Mouse (Mus musculus) layer of hippocampus, postnatal 25 days (tissue): ENCODE data around the gene AI837181. TPM values are rescaled to one million over a fixed set of nuclear protein-coding genes. Genes with fewer than 3 reads are reported as not detected.
A peak's percentile ranks its signal among the peaks of the same experiment; 100 is the strongest.

Source experiments
- DNase-seq, 2 experiments: peaks; one replicate each; pipeline ENCODE4 v3.0.0; 2022; ENCODE audit warnings: mixed read lengths in 2 of 2, low spot score in 1 of 2; ENCODE audit errors: extremely low spot score in 1 of 2
- total RNA-seq, 2 experiments: library from RNA; stranded (reverse); gene quantifications; 2 replicates each; pipeline ENCODE4 v1.2.3; 2021

The AI837181 gene
- total RNA-seq, 2 experiments from 2014 or later: 68.2 to 71.1 TPM

DNA sequence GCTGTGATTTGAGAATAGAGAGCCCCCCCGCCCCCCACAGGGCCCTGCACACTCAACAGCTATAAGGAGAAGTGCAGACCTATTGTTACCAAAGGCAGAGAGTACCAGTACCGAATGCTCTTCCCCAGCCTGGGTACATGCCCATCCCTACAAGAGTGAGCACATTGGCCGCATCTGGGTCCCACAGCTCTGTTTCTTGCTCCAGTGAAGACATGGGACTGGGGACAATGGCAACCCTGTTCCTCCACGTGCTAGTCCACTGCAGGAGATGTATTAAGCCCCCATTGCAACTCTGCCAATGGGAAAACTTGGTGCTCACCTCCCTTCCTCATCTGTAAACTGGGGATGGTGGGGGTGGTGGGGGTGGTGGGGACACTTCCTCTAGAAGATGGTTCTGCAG is 11.1 kb upstream of the AI837181 start:
- no peak for DNase-seq

DNA sequence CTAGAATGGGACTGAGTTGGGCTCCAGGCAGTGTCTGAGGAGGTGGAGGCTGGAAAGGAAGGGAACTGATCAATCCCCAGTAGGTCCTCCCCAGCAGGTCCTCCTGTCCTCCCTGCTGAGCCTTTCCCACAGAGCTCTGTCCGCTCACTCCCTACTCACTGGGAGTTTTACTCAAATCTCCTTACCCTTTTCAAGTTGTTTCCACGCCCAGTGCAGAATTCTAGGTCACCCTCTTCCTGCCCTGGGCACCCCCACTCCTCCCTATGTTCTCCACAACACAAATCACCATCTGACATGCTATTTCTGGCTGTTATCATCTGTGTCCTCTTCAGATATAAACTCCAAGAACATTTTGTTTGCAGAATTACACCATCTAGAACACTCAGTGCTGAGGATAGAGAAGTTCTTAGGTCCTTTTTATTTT is 10.4 kb upstream of the AI837181 start:
- DNase-seq: no peak

DNA sequence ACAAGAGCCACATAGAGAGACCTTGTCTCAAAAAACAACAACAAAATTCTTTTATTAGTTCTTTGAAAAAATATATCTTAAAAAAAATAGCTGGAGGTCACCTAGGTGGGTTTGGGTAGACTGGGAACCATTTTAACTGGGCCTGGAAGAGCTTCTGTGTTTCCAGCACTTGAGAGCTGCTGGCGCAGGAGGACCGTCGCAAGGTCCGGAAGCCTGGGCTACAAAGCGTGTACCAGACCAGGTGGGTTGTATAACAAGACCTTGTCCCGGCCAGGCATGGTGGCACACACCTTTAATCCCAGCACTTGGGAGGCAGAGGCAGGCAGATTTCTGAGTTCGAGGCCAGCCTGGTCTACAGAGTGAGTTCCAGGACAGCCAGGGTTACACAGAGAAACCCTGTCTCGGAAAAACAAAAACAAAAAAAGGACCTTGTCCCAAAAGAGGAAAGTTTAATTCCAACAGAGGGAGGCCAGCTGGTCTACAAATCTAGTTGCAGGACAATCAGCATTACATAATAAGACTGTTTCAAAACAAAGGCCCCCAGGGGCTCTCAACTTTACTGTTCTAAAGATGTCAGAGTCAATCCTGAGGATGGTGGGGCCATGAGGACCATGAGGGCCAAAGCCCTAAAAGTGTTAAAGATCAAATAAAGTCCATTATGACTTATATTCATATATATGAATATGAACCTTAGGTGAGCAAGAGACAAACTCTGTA is 6.0 kb upstream of the AI837181 start:
- DNase-seq: no peak

DNA sequence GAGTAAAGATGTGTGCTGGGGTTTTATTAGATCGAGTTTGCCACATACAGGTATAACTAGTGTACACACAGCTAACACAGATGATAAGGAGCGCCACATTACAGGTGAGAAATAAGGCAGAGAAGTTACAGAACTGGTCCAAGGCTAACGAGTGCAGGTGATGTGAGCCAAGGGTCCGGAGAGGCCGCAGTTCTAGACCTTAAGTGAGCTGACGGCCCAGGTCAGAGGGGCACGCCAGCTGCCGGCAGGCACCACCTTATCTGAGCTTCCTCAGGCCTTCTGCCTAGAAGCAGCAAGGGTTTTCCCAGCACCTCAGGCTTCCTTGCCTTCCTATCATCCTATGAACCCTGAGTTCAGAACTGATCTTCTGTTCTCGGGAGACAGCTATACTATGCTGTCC is 5.3 kb upstream of the AI837181 start:
- DNase-seq: no peak

DNA sequence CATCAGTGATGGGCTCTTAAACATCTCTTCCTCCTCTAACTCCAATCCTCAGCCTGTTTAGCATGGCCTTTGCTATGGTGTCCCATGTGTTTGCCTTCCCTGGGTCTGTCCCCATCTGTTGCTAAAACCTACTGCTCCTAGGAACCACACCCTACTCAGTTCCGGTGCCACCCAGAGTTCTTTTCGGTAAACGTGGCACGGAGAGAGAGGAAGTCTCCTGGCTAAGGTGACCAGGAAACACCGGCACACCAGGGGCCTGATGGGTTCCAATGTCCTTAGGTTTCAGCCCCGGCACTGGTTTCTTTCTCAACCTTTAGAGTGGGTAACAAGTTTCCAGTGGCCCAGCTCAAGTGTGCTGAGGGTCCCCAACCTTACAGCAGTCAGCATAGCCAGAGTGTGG is 4.4 kb upstream of the AI837181 start:
- no peak for DNase-seq

DNA sequence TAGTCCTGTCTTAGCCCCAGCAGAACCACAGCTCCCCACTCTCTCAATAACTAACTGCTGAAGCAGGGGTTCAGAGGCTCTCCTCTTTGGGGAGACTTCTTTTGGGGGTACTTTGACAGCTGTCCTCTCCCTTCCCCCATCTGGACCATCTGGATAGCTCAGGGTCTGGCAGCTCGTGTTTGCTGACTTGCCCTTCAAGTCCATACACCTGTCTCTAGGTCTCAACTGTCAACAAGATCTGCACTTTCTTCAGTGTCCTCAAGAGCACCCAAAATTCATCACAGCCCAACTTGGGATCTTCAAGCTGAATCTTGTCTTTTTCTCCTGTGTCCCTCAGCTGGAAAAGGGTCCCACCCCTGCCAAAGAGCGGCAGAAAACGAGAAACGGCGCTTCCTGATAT is 3.2 kb upstream of the AI837181 start:
- DNase-seq: no peak

DNA sequence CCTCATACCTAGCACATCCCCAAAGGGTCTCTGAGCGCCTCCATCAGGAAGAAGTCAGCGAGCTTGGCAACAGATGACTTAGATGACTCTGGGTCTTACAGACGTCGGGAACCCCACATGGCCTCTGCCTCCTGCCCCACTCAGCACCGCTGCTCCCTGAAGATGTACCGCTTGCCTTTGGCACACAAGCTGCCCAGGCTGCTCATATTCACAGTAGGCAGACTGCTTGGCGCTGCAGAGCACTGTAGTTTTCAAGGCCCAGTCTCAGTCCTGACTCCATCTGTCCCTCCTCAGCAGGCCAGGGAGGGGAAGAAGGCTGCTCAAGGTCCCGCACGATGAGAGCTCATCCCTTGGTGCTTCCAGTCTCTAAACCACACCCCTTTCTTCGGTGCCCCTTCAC is 2.7 kb upstream of the AI837181 start:
- DNase-seq: no peak

DNA sequence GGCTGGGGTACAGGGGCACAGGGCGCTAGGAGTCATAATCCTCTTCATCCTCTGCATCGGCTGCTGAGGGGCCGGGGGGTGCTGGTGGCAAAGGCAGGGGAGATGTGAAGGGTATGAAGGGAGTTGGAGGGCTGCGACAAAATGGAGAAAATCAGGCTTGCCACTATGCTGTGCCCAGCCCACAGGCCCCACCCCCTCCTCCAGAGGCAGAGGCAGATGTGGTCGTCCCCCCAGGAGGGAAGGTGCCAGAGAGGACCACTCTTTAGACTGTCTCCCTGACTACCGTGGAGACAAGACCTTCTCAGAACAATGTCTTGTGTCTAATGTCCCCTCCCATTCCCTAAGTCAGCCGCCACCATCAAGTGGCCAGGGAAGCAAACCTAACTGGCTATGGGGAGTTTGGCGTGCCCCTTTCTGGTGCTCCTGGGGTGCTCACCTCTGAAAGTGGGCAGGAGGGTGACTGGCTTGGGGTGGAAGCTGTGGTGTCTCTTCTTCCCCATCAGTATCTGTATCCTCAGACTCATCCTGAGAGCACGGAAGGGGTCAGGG is 2.0 kb upstream of the AI837181 start:
- no peak for DNase-seq

DNA sequence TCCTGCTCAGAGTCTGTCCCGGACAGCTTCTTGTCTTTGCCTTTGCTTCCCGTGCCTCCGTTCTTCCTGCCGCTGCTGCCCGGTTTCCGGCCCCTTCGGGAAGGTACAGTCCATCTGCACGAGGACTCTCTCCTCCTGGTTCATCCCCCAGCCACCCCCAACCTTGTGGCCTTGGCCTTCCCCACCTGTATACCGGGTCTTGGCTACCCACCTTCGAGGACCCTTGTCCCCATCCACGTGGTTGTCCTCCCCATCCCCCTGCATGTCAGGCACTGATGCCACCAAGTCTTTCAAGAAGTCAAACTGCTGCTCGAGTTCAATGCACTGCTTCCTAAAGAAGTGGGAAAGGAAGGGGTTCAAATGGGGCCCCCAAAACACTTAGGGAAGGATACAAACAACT is 1.4 kb upstream of the AI837181 start:
- DNase-seq: no peak

DNA sequence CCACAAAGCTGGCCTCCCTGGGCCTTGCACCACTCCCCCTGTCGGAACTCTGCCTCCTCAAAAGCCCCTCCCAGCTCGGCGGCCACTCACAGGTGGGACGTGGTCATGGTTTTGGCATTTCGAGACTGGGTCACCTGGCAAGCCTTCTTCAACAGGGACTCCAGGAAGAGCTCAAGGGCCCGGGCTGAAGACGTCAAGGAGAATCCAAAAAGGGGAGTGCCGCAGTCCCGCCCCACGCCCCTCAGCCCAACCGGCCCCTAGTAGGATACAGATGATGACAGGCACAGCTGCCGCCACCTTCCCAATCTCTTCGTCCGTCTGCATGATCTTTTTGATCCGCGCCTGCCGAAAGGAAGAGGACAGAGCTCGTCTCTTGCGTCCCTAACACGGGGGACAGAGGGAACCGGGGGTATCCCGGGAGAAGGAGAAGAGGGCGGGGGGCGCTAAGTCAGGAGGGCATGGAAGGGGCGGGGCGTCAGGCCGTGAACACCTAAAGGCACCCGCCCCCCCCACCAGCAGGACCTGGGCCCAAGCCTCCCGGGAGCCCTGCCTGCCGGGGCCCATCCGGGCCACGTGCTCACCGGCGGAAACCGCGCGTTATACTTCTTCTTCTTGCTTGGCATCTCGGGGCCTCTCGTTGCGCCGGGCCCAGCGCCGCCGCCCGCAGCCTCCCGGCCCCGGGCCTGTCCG is 707 bp upstream of the AI837181 start:
- DNase-seq: peak in 1 of 2 experiments; percentile 59

DNA sequence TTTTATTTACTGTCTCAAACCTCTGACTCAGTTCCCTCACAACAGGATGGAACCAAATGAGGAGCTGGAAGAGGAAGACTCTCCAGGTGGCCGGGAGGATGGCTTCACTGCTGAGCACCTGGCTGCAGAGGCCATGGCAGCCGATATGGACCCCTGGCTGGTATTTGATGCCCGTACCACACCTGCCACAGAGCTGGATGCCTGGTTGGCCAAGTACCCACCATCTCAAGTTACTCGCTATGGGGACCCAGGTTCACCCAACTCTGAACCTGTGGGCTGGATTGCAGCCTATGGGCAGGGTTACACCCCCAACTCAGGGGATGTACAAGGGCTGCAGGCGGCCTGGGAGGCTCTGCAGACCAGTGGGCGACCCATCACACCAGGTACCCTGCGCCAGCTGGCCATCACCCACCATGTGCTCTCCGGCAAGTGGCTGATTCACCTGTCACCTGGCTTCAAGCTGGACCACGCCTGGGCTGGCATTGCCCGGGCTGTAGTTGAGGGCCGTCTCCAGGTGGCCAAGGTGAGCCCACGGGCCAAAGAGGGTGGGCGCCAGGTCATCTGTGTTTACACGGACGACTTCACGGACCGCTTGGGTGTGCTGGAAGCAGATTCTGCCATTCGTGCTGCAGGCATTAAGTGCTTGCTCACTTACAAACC is 1.1 kb downstream of the AI837181 start:
- DNase-seq: no peak

DNA sequence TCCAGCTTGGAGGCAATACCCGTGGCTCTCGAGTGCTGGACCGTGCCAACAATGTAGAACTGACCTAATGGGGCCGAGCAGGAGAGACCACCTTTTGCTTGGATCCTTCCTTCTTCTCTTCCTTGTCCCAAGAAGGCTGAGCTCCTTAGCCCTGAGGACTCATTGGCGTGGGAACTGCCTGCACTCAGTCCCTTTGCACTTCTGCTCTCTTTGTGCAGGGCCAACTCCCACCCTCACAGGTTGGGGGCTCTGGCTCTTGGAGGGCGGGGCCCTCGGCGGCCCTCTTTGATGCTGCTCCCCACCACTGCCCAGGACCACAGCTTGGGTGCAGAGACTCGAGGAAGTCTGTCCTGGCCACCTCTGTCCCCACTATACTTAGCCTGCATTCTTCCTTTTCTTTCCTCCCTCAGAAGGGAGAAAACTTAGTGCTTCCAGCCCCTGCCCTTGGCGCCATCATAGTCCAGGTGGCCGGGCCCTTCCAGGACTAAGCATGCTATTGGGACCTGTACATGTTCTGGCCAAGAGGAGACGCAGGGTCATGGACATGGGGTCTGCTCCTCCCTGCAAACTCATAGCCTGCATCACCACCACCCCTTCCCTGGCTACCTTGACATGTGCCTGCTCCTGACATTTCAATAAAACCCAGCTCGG is 1.8 kb downstream of the AI837181 start:
- DNase-seq: no peak

DNA sequence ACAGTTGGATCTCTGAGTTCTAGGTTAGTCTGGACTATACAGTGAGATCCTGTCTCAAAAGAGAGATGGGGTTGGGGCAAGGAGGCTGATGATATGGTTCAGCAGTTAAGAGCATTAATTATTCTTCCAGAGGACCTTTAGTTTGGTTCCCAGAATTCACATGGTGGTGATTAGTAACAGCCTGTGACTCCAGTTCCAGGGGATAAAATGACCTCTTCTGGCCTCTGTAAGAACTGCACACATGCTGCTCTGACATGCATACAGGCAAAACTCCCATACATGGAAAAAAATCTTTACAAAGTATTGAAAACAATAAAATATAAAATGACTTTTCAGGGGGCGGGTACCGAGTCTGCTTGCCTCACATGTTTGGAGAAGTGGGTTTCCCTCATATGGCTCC is 3.1 kb downstream of the AI837181 start:
- DNase-seq: no peak

DNA sequence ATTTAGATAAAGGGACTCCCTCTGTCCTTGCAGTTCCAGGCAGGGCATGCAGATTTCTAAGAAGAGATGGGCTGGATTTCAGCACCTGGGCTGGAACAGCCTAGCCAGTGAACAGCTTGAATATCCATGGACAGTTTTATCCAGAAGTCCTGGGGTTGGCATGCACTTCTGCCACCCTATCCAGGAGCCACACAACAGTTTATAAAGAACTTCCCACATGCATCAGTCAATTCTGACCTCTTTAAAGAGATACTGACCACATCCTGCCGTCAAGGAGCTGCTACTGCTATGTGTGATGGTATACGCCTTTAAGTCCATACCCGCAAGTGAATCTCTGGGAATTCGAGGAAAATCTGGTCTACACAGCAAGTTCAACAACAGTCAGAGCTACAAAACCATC is 4.3 kb downstream of the AI837181 start:
- DNase-seq: no peak

DNA sequence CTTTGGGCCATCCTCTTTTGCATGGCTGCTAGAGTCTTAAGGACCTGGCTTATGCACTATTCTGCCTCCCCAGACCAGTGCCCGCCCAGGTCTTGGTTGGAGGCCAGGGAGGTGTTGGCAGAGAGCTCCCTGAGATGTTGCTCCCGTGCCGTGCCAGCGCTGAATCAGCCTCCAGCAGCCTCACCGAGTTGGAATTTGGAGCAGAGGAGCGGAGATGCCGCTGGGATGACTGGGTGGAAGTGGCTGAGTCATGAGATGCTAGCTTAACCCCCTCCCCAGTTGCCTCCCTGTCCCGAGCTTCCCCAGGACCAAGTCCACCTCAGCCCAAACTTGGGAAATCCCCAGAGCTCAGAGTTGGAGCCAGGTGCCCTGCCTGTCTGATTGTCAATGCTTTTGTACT is 4.9 kb downstream of the AI837181 start:
- no peak for DNase-seq

DNA sequence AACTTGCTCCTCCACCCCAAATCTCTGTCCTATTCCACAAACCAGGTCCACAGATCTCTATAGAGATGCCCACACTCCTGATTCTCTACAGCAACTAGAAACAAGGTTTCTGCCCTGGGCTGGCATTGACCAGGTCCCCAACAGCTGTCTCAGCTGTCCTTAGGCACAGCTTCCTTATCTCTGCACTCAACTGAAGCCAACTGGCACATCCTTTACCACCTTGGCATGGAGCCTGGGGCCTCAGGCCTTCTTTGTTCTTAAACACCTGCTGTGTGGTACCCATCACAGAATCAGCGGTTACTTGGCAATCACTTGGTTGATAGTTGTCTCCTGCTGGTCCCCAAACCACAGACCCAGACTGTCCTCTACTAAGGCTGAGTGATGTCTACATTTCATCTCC is 5.5 kb downstream of the AI837181 start:
- no peak for DNase-seq

DNA sequence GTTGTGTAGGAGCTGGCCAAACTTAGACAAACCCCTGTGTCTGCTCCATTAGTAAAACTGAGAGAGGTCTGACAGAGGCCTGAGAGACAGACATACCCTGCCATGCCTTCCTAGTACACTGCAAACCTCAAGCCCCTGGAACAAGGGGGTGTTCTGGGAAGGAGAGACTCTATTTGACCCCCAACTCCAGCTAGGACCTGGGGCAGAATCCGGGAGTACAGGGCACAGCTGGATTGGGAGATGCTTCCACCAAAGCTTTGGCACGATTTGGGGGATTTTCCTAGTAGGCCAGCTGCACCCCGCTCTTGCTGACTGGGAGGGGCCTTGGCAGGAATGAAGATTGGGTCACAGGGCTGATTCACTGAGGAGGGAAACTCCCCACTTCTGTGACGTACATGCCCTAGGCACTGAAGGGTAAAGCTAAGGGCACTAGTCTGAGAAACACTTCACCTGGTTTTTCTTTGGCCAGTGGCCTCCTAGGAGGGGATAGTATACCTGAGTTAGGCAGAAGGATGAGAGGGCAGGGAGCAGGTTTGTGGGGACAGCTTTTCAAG is 7.0 kb downstream of the AI837181 start:
- no peak for DNase-seq

DNA sequence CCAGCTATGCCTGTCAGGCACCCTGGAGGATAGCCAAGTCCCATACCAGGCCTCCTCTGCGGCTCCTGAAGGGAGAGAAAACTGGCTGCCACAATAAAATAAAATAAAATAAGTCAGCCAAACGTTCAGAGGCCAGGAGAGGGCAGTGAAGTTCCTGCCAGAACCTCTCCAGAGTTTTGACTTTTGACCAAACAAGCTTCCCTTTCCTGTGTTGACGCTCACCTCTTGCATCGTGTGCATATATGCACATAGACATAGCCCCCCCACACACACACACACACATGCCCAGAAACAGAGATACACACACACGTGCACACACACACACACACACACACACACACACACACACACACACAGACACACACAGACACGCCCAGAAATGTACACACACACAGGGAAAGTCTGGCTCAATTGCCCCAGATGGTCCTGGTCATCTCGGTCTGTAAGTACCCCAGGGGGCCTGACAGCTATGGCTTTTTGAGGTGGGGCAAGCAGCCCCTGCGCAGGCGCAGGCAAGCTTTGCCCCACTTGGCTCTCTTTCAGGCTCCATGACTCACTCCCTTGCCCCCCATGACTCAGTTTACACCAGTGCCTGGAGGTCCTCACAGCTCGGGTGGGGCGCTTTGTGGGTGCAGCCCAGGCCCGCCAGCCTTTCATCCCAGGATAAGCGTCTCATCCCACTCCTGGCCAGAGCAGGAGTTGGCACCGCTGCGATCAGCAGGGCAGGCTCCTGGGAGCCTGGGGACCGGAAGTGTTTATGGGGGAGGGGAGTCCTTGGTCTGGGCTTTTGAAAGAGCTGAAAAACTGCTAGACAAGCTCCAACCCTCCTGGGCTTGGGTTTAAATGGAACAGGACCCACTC is 8.3 kb downstream of the AI837181 start:
- DNase-seq: no peak

DNA sequence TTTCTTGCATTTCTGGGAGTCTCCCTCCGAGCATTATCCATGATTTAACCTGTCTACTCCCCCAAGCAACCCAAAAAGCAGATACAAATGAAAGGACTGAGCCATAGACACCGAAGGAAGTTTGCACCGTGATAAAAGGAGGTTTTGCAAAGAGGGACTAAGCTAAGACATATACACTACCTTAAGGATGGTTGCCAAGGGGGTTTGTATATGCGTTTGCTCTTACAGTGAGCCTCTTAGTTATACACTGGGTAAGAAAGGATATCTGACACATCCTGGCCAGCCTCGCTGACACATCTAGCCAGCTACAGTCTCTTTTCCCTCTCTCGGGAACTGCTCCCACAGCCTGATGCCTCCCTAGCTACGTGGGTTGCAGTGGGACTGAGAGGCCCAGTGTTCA is 9.0 kb downstream of the AI837181 start:
- no peak for DNase-seq
